Mouse (Mus musculus) lung, embryonic 15.5 days (tissue): ENCODE measurements at regions not wholly inside any gene's neighbourhood (a gene's known extent, or its start where the extent isn't known, plus 50 kb on each side); places are given as distances from the start of the nearest gene placed in this dataset.

Source experiments
- ATAC-seq: fragments of 200-750 bp; cut with Nextera tagmentation; 2 replicates; pipeline ENCODE4 v1.8.0; 2017; ENCODE audit warnings: moderate number of reproducible peaks, borderline replicate concordance; ENCODE audit not compliant: low FRiP score, low TSS enrichment; ENCODE audit errors: extremely low read depth
- H3K27ac ChIP-seq: fragments of 300-500 bp; sonication (generic); 2 replicates; pipeline ENCODE4 v1.5.1; 2015; ENCODE audit warnings: moderate library complexity, mild to moderate bottlenecking, inconsistent platforms
- H3K27me3 ChIP-seq: fragments of 300-500 bp; sonication (generic); 2 replicates; pipeline ENCODE4 v1.6.1; 2015; ENCODE audit warnings: inconsistent platforms
- H3K36me3 ChIP-seq: fragments of 300-500 bp; sonication (generic); 2 replicates; pipeline ENCODE4 v1.6.1; 2015; ENCODE audit warnings: inconsistent platforms
- H3K4me1 ChIP-seq: fragments of 300-500 bp; sonication (generic); 2 replicates; pipeline ENCODE4 v1.6.1; 2015; ENCODE audit warnings: inconsistent platforms
- H3K4me2 ChIP-seq: fragments of 300-500 bp; sonication (generic); 2 replicates; pipeline ENCODE4 v1.6.1; 2015; ENCODE audit warnings: inconsistent platforms, mild to moderate bottlenecking, moderate library complexity
- H3K4me3 ChIP-seq: fragments of 300-500 bp; sonication (generic); 2 replicates; pipeline ENCODE4 v1.5.1; 2015; ENCODE audit warnings: mild to moderate bottlenecking, inconsistent platforms
- H3K9ac ChIP-seq: fragments of 300-500 bp; sonication (generic); 2 replicates; pipeline ENCODE4 v1.6.1; 2015; ENCODE audit warnings: inconsistent platforms
- H3K9me3 ChIP-seq: fragments of 300-500 bp; sonication (generic); 2 replicates; pipeline ENCODE4 v1.6.1; 2016; ENCODE audit warnings: inconsistent platforms
- WGBS: fragments of 180-500 bp; shearing (Covaris S2); methylation state at CpG from one replicate; pipeline ENCODE4 v1.1.7; 2015; 5-methylcytosine and 5-hydroxymethylcytosine counted together

DNA sequence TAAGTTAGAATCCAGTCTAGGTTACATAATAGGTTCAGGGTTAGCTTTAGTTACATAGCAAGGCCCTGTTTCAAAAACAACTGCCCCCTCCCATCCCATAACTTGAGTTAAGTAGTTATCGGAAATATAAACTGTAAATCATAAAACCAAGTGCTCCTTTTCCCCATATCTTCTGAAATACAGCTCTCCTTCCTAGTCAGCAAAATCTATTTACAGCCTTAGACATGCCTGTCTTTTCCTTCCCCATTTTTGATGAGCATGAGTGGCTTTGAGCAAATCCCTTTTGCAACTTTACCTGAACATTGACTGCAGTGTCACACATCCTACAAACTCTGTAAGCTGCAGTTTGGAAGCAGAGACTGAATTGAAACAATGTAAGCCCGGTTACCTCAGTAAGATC lies 156.4 kb upstream of the Zfand5 start:
- no peak overlapping the region for H3K4me2 ChIP-seq
- WGBS = 84% methylated on average over 2 of the region's 2 CpGs
- H3K9ac ChIP-seq = no peak overlapping the region

GRCm38 (mm10) chr19:21111836-21112235 lies 157.8 kb upstream of the Tmc1 start:
- no peaks in the 10 kb centered on the region for H3K36me3 ChIP-seq
- H3K4me1 ChIP-seq = peaks cover under 1% of the 10 kb centered on the region; the same call in 1 of the 2 replicates
- no peaks in the 10 kb centered on the region for H3K9me3 ChIP-seq
- no peak overlapping the region for H3K27ac ChIP-seq
- ATAC-seq = no peak
- no peak overlapping the region for H3K9ac ChIP-seq
- WGBS = 87% methylated on average over 5 of the region's 5 CpGs
- H3K27me3 ChIP-seq = no peaks in the 10 kb centered on the region
- H3K4me2 ChIP-seq = no peak overlapping the region
- H3K4me3 ChIP-seq = no peak overlapping the region

More for the DNA sequence above, 156.4 kb upstream of the Zfand5 start:
- Histone ChIP-seq H3K9me3 (no peaks in the 10 kb centered on the region), H3K27ac (no peak overlapping the region), H3K4me1 (no peaks in the 10 kb centered on the region), H3K27me3 (no peaks in the 10 kb centered on the region), H3K36me3 (no peaks in the 10 kb centered on the region), H3K4me3 (no peak overlapping the region)
- no peak for ATAC-seq

GRCm38 (mm10) chr19:21108311-21108710 lies 154.3 kb upstream of the Tmc1 start:
- H3K9ac ChIP-seq = no peak overlapping the region
- 62% methylated on average over 2 of the region's 2 CpGs for WGBS
- no peaks in the 10 kb centered on the region for H3K9me3 ChIP-seq
- H3K4me1 ChIP-seq = peaks cover 12% of the 10 kb centered on the region; the same call in 1 of the 2 replicates
- no peak for ATAC-seq
- no peak overlapping the region for H3K4me2 ChIP-seq
- H3K27me3 ChIP-seq = no peaks in the 10 kb centered on the region
- no peak overlapping the region for H3K27ac ChIP-seq
- H3K4me3 ChIP-seq = no peak overlapping the region
- H3K36me3 ChIP-seq = no peaks in the 10 kb centered on the region

DNA sequence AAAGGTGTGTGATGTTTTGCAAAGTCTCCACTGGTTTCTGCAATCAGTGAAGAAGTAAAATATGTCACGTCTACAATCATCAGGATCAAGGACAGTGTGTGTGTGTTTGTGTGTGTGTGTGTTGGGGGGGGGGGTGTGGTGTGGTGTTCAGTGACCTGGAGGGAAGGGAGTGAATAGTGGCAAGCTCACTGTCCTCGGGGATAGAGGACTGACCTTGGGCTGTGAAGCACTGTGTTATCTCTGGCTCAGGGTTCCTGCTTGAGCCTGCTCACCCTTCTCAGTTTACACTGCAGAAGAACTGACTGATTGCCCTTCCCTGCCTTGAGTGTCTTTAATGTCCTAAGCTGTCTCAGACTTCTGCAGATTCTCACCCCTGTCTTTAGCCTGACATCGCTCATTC lies 153.7 kb upstream of the Tmc1 start:
- Histone ChIP-seq H3K9ac (no peak overlapping the region), H3K27ac (no peak overlapping the region), H3K4me3 (no peak overlapping the region), H3K4me2 (no peak overlapping the region), H3K27me3 (no peaks in the 10 kb centered on the region), H3K4me1 (peaks cover 12% of the 10 kb centered on the region; the same call in 1 of the 2 replicates), H3K9me3 (no peaks in the 10 kb centered on the region), H3K36me3 (no peaks in the 10 kb centered on the region)
- ATAC-seq = no peak
- WGBS = 36% methylated on average over 3 of the region's 3 CpGs

DNA sequence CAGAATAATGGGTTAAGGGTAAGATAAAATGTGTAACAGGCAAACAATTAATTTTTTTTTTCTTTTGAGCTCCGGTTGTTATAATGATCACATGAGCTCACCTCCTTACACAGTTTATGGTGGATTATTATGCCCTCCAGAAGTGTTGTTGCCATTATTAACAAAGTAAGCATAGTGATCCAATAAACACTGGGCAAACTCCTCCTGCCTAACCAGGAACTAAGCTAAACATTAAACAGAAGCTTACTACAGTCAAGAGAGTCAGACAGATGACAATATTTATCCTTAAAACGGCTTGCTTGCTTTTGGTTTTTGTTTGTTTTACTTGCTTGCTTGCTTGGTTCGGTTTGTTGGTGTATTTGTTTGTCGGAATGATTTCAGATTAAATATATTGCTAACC lies 153.3 kb upstream of the Tmc1 start:
- ATAC-seq = no peak
- peaks cover 12% of the 10 kb centered on the region; the same call in 1 of the 2 replicates for H3K4me1 ChIP-seq

DNA sequence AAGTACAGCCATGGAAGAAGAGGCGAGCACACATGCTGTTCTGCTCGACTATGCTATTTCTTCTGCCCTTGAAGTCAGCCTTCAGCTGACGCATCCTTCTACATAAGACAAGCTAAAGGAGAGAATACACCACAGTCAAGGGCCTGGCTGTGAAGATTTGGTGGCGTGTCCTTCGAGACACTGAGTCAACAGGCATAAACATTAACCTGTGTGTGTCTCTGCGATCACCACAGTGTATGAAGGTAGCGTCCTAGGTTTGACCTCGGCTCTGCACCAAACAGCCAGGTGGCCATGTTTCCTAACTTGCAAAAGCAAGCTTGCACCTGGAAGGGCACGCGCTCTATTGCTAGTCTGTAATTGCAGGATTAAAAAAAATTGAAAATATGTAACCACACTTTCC lies 152.8 kb upstream of the Tmc1 start:
- no peak for ATAC-seq
- H3K4me2 ChIP-seq = no peak overlapping the region

More for the DNA sequence above, 153.3 kb upstream of the Tmc1 start:
- no peak overlapping the region for H3K4me2 ChIP-seq
- H3K27me3 ChIP-seq = no peaks in the 10 kb centered on the region
- no peak overlapping the region for H3K27ac ChIP-seq
- H3K4me3 ChIP-seq = no peak overlapping the region
- no peak overlapping the region for H3K9ac ChIP-seq
- H3K36me3 ChIP-seq = no peaks in the 10 kb centered on the region
- WGBS = 34% methylated on average over 4 of the region's 4 CpGs
- H3K9me3 ChIP-seq = no peaks in the 10 kb centered on the region

DNA sequence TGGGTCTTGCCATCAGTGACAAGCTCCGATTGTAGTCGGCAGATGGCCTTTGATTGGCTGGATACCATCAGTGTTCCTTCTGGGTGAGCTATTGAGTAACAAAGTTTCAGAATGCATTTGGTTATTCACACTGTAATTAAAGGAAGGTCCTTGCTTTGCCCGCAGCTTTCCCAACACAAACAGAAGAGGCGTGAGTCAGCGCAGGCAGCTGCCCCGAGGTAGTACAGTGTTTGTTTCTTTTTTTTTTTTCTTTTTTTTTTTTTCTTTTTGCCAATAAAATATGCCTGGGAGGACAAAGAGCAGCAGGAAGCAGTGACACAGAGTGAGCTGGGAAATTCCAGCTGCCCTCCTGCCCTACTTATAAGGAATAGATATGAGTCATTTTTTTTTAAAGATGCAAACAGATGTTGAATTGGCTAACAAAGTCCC lies 152.3 kb upstream of the Tmc1 start:
- H3K27ac ChIP-seq = no peak overlapping the region
- no peak overlapping the region for H3K9ac ChIP-seq
- no peaks in the 10 kb centered on the region for H3K27me3 ChIP-seq
- H3K4me1 ChIP-seq = peaks cover 12% of the 10 kb centered on the region; the same call in 1 of the 2 replicates
- no peak overlapping the region for H3K4me2 ChIP-seq
- no peaks in the 10 kb centered on the region for H3K9me3 ChIP-seq
- no peaks in the 10 kb centered on the region for H3K36me3 ChIP-seq
- WGBS = 29% methylated on average over 6 of the region's 6 CpGs
- H3K4me3 ChIP-seq = no peak overlapping the region
- ATAC-seq = peak; percentile 57; the same call in 1 of the 2 replicates

More for the DNA sequence above, 152.8 kb upstream of the Tmc1 start:
- H3K27ac ChIP-seq = no peak overlapping the region
- H3K4me1 ChIP-seq = peaks cover 12% of the 10 kb centered on the region; the same call in 1 of the 2 replicates
- WGBS = 69% methylated on average over 10 of the region's 10 CpGs
- H3K36me3 ChIP-seq = no peaks in the 10 kb centered on the region
- H3K4me3 ChIP-seq = no peak overlapping the region
- no peak overlapping the region for H3K9ac ChIP-seq
- H3K9me3 ChIP-seq = no peaks in the 10 kb centered on the region
- H3K27me3 ChIP-seq = no peaks in the 10 kb centered on the region

- Histone ChIP-seq H3K9ac (no peak overlapping the region), H3K4me1 (peaks cover 12% of the 10 kb centered on the region; the same call in 1 of the 2 replicates), H3K27me3 (no peaks in the 10 kb centered on the region), H3K36me3 (no peaks in the 10 kb centered on the region), H3K4me3 (no peak overlapping the region), H3K27ac (no peak overlapping the region), H3K4me2 (no peak overlapping the region), H3K9me3 (no peaks in the 10 kb centered on the region)
- ATAC-seq = no peak
- WGBS = 81% methylated on average over 6 of the region's 6 CpGs
These were observed 151.0 kb upstream of the Tmc1 start for GRCm38 (mm10) chr19:21105004-21105403.

DNA sequence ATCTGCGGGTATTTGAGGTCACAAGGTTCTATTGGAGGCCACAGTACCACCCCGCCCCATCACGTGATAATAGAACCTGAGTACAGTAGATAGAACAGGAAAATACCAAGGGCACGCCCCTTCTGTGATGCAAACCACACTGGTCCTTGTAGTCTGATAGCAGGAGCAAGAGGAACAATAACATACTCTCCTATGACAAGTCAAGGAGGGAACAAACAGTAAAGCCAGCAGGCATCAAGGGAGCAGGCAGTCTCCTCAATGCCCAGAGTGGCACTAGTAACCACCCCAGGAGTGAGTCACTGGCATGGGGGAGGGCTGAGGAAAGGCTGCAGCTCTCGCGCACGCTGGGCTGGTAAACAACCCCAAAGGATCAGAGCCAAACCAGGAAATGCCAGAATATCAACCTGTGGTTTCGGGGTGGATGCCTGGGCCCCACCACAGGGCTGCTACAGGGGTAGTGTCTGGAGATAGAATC lies 150.5 kb upstream of the Tmc1 start:
- ATAC-seq = peak; percentile 55; the same call in 1 of the 2 replicates
- H3K27me3 ChIP-seq = no peaks in the 10 kb centered on the region
- H3K36me3 ChIP-seq = no peaks in the 10 kb centered on the region
- WGBS = 73% methylated on average over 8 of the region's 8 CpGs
- H3K4me1 ChIP-seq = peaks cover 12% of the 10 kb centered on the region; the same call in 1 of the 2 replicates
- H3K9ac ChIP-seq = no peak overlapping the region
- H3K9me3 ChIP-seq = no peaks in the 10 kb centered on the region
- no peak overlapping the region for H3K27ac ChIP-seq
- H3K4me2 ChIP-seq = no peak overlapping the region
- H3K4me3 ChIP-seq = no peak overlapping the region

- Histone ChIP-seq H3K36me3 (no peaks in the 10 kb centered on the region), H3K4me1 (no peaks in the 10 kb centered on the region), H3K9ac (no peak overlapping the region), H3K4me3 (no peak overlapping the region), H3K9me3 (no peaks in the 10 kb centered on the region), H3K4me2 (no peak overlapping the region), H3K27ac (no peak overlapping the region), H3K27me3 (no peaks in the 10 kb centered on the region)
- ATAC-seq = no peak
- 56% methylated on average over 7 of the region's 7 CpGs for WGBS
These were observed 124.0 kb upstream of the Tmc1 start for GRCm38 (mm10) chr19:21077771-21078548.

- no peaks in the 10 kb centered on the region for H3K36me3 ChIP-seq
- 79% methylated on average over 7 of the region's 7 CpGs for WGBS
- H3K4me3 ChIP-seq = no peak overlapping the region
- H3K27ac ChIP-seq = no peak overlapping the region
- ATAC-seq = no peak
- no peak overlapping the region for H3K4me2 ChIP-seq
- no peaks in the 10 kb centered on the region for H3K27me3 ChIP-seq
- H3K9me3 ChIP-seq = no peaks in the 10 kb centered on the region
- no peaks in the 10 kb centered on the region for H3K4me1 ChIP-seq
- H3K9ac ChIP-seq = no peak overlapping the region
These were observed 114.4 kb upstream of the Tmc1 start for GRCm38 (mm10) chr19:21068381-21068780.

- Histone ChIP-seq H3K9ac (no peak overlapping the region), H3K4me2 (no peak overlapping the region), H3K27ac (no peak overlapping the region), H3K4me3 (no peak overlapping the region), H3K27me3 (no peaks in the 10 kb centered on the region), H3K36me3 (no peaks in the 10 kb centered on the region), H3K9me3 (no peaks in the 10 kb centered on the region), H3K4me1 (no peaks in the 10 kb centered on the region)
- WGBS = 85% methylated on average over 14 of the region's 14 CpGs
- ATAC-seq = no peak
These were observed 112.6 kb upstream of the Tmc1 start for GRCm38 (mm10) chr19:21066432-21067113.
